Mouse (Mus musculus): Measurements from ENCODE around the gene Fkbp14.

The Fkbp14 gene

GRCm38 (mm10) chr6:54588212-54588611 lies 8.9 kb downstream of the Fkbp14 start:
- DNase-seq (ENCODE audit: low read depth, low spot score), result no peak

- no peak for DNase-seq (ENCODE audit: low read depth, low spot score)
Observed at GRCm38 (mm10) chr6:54587683-54588082, 9.4 kb downstream of the Fkbp14 start.

- DNase-seq (ENCODE audit: low read depth, low spot score), result no peak
Observed at GRCm38 (mm10) chr6:54586911-54587310, 10.2 kb downstream of the Fkbp14 start.

- peak; percentile 79 for DNase-seq (ENCODE audit: low read depth, low spot score)
Observed at GRCm38 (mm10) chr6:54586175-54586574, 10.9 kb downstream of the Fkbp14 start.

- DNase-seq (ENCODE audit: low read depth, low spot score), result peak; percentile 21
Observed at GRCm38 (mm10) chr6:54573218-54573955, 23.7 kb downstream of the Fkbp14 start.

GRCm38 (mm10) chr6:54569776-54570175 lies 27.3 kb downstream of the Fkbp14 start:
- no peak for DNase-seq (ENCODE audit: low read depth, low spot score)

- DNase-seq (ENCODE audit: low read depth, low spot score), result no peak
Observed at GRCm38 (mm10) chr6:54566546-54566919, 30.6 kb downstream of the Fkbp14 start.

- peak; percentile 61 for DNase-seq (ENCODE audit: low read depth, low spot score)
Observed at GRCm38 (mm10) chr6:54565665-54566545, 31.2 kb downstream of the Fkbp14 start, which contains the start of gene Scrn1. Gene Scrn1 (minus strand): TSS chr6:54566489.

- DNase-seq (ENCODE audit: low read depth, low spot score), result no peak
Observed at GRCm38 (mm10) chr6:54565012-54565411, 32.1 kb downstream of the Fkbp14 start.

GRCm38 (mm10) chr6:54564506-54564991 lies 32.6 kb downstream of the Fkbp14 start:
- peak; percentile 90 for DNase-seq (ENCODE audit: low read depth, low spot score)

- DNase-seq (ENCODE audit: low read depth, low spot score), result no peak
Observed at GRCm38 (mm10) chr6:54563561-54563960, 33.5 kb downstream of the Fkbp14 start.

GRCm38 (mm10) chr6:54562018-54562809 lies 34.9 kb downstream of the Fkbp14 start:
- DNase-seq (ENCODE audit: low read depth, low spot score), result no peak

GRCm38 (mm10) chr6:54558466-54558865 lies 38.6 kb downstream of the Fkbp14 start:
- DNase-seq (ENCODE audit: low read depth, low spot score), result no peak

- no peak for DNase-seq (ENCODE audit: low read depth, low spot score)
Observed at GRCm38 (mm10) chr6:54557671-54558070, 39.4 kb downstream of the Fkbp14 start.

GRCm38 (mm10) chr6:54555816-54556215 lies 41.3 kb downstream of the Fkbp14 start:
- no peak for DNase-seq (ENCODE audit: low read depth, low spot score)

GRCm38 (mm10) chr6:54554341-54555110 lies 42.6 kb downstream of the Fkbp14 start:
- no peak for DNase-seq (ENCODE audit: low read depth, low spot score)

GRCm38 (mm10) chr6:54553632-54554031 lies 43.5 kb downstream of the Fkbp14 start:
- no peak for DNase-seq (ENCODE audit: low read depth, low spot score)

- DNase-seq (ENCODE audit: low read depth, low spot score), result no peak
Observed at GRCm38 (mm10) chr6:54552721-54553413, 44.2 kb downstream of the Fkbp14 start.

- no peak for DNase-seq (ENCODE audit: low read depth, low spot score)
Observed at GRCm38 (mm10) chr6:54550801-54551323, 46.2 kb downstream of the Fkbp14 start.

- no peak for DNase-seq (ENCODE audit: low read depth, low spot score)
Observed at GRCm38 (mm10) chr6:54549311-54549710, 47.8 kb downstream of the Fkbp14 start.
